Mouse (Mus musculus): ENCODE data around the gene Ror2. TPM values are rescaled to one million over a fixed set of nuclear protein-coding genes. Genes with fewer than 3 reads are reported as not detected.

Ror2 gene
- polyA plus RNA-seq, 1 experiment from 2014 or later, result 3.5 TPM

- Histone ChIP-seq H3K4me3 (replicated peaks) (no peak overlapping the region), H3K27me3 (no peaks in the 10 kb centered on the region), H3K9ac (replicated peaks) (no peak overlapping the region), H3K4me2 (replicated peaks) (no peak overlapping the region), H3K36me3 (no peaks in the 10 kb centered on the region), H3K4me1 (replicated peaks) (peaks cover 12% of the 10 kb centered on the region), H3K9me3 (no peaks in the 10 kb centered on the region), H3K27ac (no peak overlapping the region)
- no peak for ATAC-seq
- WGBS, result 86% methylated on average over 8 of the region's 8 CpGs
These were observed 19.3 kb upstream of the Ror2 start for GRCm38 (mm10) chr13:53305256-53305655.

GRCm38 (mm10) chr13:53302688-53303087 is 16.8 kb upstream of the Ror2 start:
- no peak overlapping the region for H3K27ac ChIP-seq
- no peak for ATAC-seq
- WGBS, result 67% methylated on average over 10 of the region's 10 CpGs
- H3K9ac ChIP-seq (replicated peaks), result no peak overlapping the region
- no peaks in the 10 kb centered on the region for H3K36me3 ChIP-seq
- no peak overlapping the region for H3K4me3 ChIP-seq (replicated peaks)
- no peak overlapping the region for H3K4me2 ChIP-seq (replicated peaks)
- H3K9me3 ChIP-seq, result no peaks in the 10 kb centered on the region
- H3K4me1 ChIP-seq (replicated peaks), result no peaks in the 10 kb centered on the region
- no peaks in the 10 kb centered on the region for H3K27me3 ChIP-seq

- 86% methylated on average over 12 of the region's 12 CpGs for WGBS
- ATAC-seq, result no peak
- H3K4me3 ChIP-seq (replicated peaks), result no peak overlapping the region
These were observed 7.1 kb upstream of the Ror2 start for GRCm38 (mm10) chr13:53293065-53293464.

GRCm38 (mm10) chr13:53292244-53292643 is 6.3 kb upstream of the Ror2 start:
- ATAC-seq, result no peak
- no peaks in the 10 kb centered on the region for H3K9me3 ChIP-seq
- WGBS, result 44% methylated on average over 3 of the region's 3 CpGs
- no peak overlapping the region for H3K4me3 ChIP-seq (replicated peaks)
- H3K9ac ChIP-seq (replicated peaks), result no peak overlapping the region
- no peak overlapping the region for H3K4me2 ChIP-seq (replicated peaks)
- H3K36me3 ChIP-seq, result no peaks in the 10 kb centered on the region
- no peak overlapping the region for H3K27ac ChIP-seq
- H3K27me3 ChIP-seq, result peaks cover 7% of the 10 kb centered on the region
- H3K4me1 ChIP-seq (replicated peaks), result no peaks in the 10 kb centered on the region

More at GRCm38 (mm10) chr13:53293065-53293464, 7.1 kb upstream of the Ror2 start:
- H3K27ac ChIP-seq, result no peak overlapping the region
- no peaks in the 10 kb centered on the region for H3K36me3 ChIP-seq
- H3K9me3 ChIP-seq, result no peaks in the 10 kb centered on the region
- H3K27me3 ChIP-seq, result peaks cover 4% of the 10 kb centered on the region; the same call in 1 of the 2 replicates
- H3K4me1 ChIP-seq (replicated peaks), result no peaks in the 10 kb centered on the region
- H3K9ac ChIP-seq (replicated peaks), result no peak overlapping the region
- no peak overlapping the region for H3K4me2 ChIP-seq (replicated peaks)

- peak; percentile 43; the same call in 1 of the 2 replicates for ATAC-seq
- no peak overlapping the region for H3K27ac ChIP-seq
- under 1% methylated on average over 35 of the region's 35 CpGs for WGBS
- peak overlapping the region; percentile 46 for H3K4me3 ChIP-seq (replicated peaks)
- H3K4me1 ChIP-seq (replicated peaks), result peaks cover 19% of the 10 kb centered on the region
- peak overlapping the region; percentile 72 for H3K4me2 ChIP-seq (replicated peaks)
- H3K9me3 ChIP-seq, result no peaks in the 10 kb centered on the region
- peaks cover 54% of the 10 kb centered on the region for H3K27me3 ChIP-seq
- no peaks in the 10 kb centered on the region for H3K36me3 ChIP-seq
- H3K9ac ChIP-seq (replicated peaks), result peak overlapping the region; percentile 60
These were observed 616 bp downstream of the Ror2 start for GRCm38 (mm10) chr13:53285261-53285755.

- no peak overlapping the region for H3K27ac ChIP-seq
- H3K9me3 ChIP-seq, result no peaks in the 10 kb centered on the region
- H3K36me3 ChIP-seq, result no peaks in the 10 kb centered on the region
- peak overlapping the region; percentile 46 for H3K4me3 ChIP-seq (replicated peaks)
- H3K4me1 ChIP-seq (replicated peaks), result peaks cover 19% of the 10 kb centered on the region
- peak overlapping the region; percentile 72 for H3K4me2 ChIP-seq (replicated peaks)
- 3% methylated on average over 17 of the region's 17 CpGs for WGBS
- H3K27me3 ChIP-seq, result peaks cover 54% of the 10 kb centered on the region
- ATAC-seq, result no peak
- 0 out of 2 replicates have a peak overlapping the region, but pooled peaks have one; percentile 20 for H3K9ac ChIP-seq (replicated peaks)
These were observed 1.2 kb downstream of the Ror2 start for GRCm38 (mm10) chr13:53284740-53285191.

- ATAC-seq, result no peak
- peaks cover 19% of the 10 kb centered on the region for H3K4me1 ChIP-seq (replicated peaks)
- no peaks in the 10 kb centered on the region for H3K36me3 ChIP-seq
- H3K4me3 ChIP-seq (replicated peaks), result no peak overlapping the region
- H3K9me3 ChIP-seq, result no peaks in the 10 kb centered on the region
- 63% methylated on average over 11 of the region's 11 CpGs for WGBS
- no peak overlapping the region for H3K27ac ChIP-seq
- no peak overlapping the region for H3K9ac ChIP-seq (replicated peaks)
- H3K27me3 ChIP-seq, result peaks cover 43% of the 10 kb centered on the region
- no peak overlapping the region for H3K4me2 ChIP-seq (replicated peaks)
These were observed 4.1 kb downstream of the Ror2 start for GRCm38 (mm10) chr13:53281604-53282396.

- Histone ChIP-seq H3K9me3 (no peaks in the 10 kb centered on the region), H3K4me3 (replicated peaks) (no peak overlapping the region), H3K27me3 (peaks cover 14% of the 10 kb centered on the region), H3K27ac (no peak overlapping the region), H3K9ac (replicated peaks) (no peak overlapping the region), H3K4me2 (replicated peaks) (no peak overlapping the region), H3K4me1 (replicated peaks) (no peaks in the 10 kb centered on the region), H3K36me3 (no peaks in the 10 kb centered on the region)
- WGBS, result 77% methylated on average over 10 of the region's 10 CpGs
- ATAC-seq, result no peak
These were observed 7.0 kb downstream of the Ror2 start for GRCm38 (mm10) chr13:53278908-53279307.

GRCm38 (mm10) chr13:53276381-53276780 is 9.5 kb downstream of the Ror2 start:
- Histone ChIP-seq H3K36me3 (no peaks in the 10 kb centered on the region), H3K9me3 (no peaks in the 10 kb centered on the region), H3K27me3 (no peaks in the 10 kb centered on the region; the same call in 1 of the 2 replicates), H3K27ac (no peak overlapping the region), H3K4me1 (replicated peaks) (no peaks in the 10 kb centered on the region), H3K4me3 (replicated peaks) (no peak overlapping the region), H3K4me2 (replicated peaks) (no peak overlapping the region), H3K9ac (replicated peaks) (no peak overlapping the region)
- WGBS, result 82% methylated on average over 7 of the region's 7 CpGs
- no peak for ATAC-seq

- no peak overlapping the region for H3K4me2 ChIP-seq (replicated peaks)
- no peak overlapping the region for H3K27ac ChIP-seq
- no peak overlapping the region for H3K4me3 ChIP-seq (replicated peaks)
- ATAC-seq, result no peak
- WGBS, result 81% methylated on average over 8 of the region's 8 CpGs
- H3K9me3 ChIP-seq, result no peaks in the 10 kb centered on the region
- no peaks in the 10 kb centered on the region for H3K36me3 ChIP-seq
- no peaks in the 10 kb centered on the region for H3K27me3 ChIP-seq
- H3K4me1 ChIP-seq (replicated peaks), result no peaks in the 10 kb centered on the region
- no peak overlapping the region for H3K9ac ChIP-seq (replicated peaks)
These were observed 10.1 kb downstream of the Ror2 start for GRCm38 (mm10) chr13:53275778-53276177.

GRCm38 (mm10) chr13:53274771-53275170 is 11.2 kb downstream of the Ror2 start:
- H3K27me3 ChIP-seq, result no peaks in the 10 kb centered on the region
- H3K4me2 ChIP-seq (replicated peaks), result no peak overlapping the region
- H3K27ac ChIP-seq, result no peak overlapping the region
- H3K4me1 ChIP-seq (replicated peaks), result no peaks in the 10 kb centered on the region
- WGBS, result 66% methylated on average over 1 of the region's 1 CpGs
- ATAC-seq, result no peak
- H3K9me3 ChIP-seq, result no peaks in the 10 kb centered on the region
- no peaks in the 10 kb centered on the region for H3K36me3 ChIP-seq
- H3K9ac ChIP-seq (replicated peaks), result no peak overlapping the region
- no peak overlapping the region for H3K4me3 ChIP-seq (replicated peaks)

GRCm38 (mm10) chr13:53271595-53271994 is 14.3 kb downstream of the Ror2 start:
- 91% methylated on average over 3 of the region's 3 CpGs for WGBS
- Histone ChIP-seq H3K4me1 (replicated peaks) (0 out of 2 replicates have a peak, but pooled peaks cover 4% of the 10 kb centered on the region), H3K9me3 (no peaks in the 10 kb centered on the region), H3K4me3 (replicated peaks) (no peak overlapping the region), H3K27ac (no peak overlapping the region), H3K4me2 (replicated peaks) (no peak overlapping the region), H3K27me3 (no peaks in the 10 kb centered on the region), H3K36me3 (no peaks in the 10 kb centered on the region), H3K9ac (replicated peaks) (no peak overlapping the region)
- ATAC-seq, result no peak

All from midbrain, embryonic 13.5 days (tissue).